Mouse (Mus musculus): ENCODE data around the gene Ankrd34a. TPM values are rescaled to one million over a fixed set of nuclear protein-coding genes. Genes with fewer than 3 reads are reported as not detected.

Ankrd34a gene
- 0.85 and 1.1 TPM in 2 replicates for polyA plus RNA-seq (2012; rRNA removed)

DNA sequence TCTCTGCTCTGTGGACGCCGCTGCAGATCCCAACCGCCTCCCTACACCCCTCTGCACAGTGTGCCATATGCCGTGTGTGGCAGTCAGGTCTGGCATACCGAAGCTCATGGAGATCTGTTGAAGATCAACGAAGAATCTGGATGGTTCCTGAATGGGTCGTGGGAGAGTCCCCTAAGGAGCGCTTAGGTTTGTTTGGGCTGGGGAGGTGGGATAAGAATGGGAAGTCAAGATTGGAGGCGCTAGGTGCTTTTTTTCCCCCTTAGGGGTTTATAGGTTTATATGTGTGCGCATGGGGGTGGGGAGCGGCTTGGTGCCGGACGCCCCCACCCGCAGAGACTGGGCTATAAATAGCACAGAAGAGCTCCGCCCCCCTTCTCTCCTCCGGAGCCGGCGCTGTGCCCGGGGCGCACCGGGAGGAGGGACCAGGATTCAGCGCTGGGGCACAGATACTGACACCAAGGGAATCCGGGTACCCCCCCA is at the start of gene Ankrd34a:
Ankrd34a (plus strand) TSS at position 409 of the 480 bp plus-strand sequence.

DNA sequence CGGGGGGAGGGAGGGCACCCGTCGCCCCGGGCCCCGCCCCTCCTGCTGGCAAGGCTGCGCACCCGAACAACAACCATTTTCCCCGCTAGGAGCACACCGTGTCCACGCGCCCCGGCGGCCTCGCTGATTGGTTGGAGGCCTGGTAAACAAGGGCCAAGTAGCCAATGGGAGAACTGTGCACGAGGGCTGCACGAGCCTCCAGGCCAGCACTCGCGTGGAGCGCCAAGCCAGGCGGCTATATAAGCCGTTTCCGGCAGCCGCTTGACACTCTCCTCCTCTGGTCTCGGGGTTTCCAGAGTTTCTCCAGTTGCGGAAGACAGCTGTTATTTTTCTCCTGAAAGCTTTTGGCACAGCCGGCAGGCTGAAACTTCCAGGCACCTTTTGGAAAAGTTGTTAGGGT is 38.7 kb upstream of the Ankrd34a start, which contains the start of gene Txnip:
Txnip (plus strand) TSS at position 264 of the 400 bp plus-strand sequence.

DNA sequence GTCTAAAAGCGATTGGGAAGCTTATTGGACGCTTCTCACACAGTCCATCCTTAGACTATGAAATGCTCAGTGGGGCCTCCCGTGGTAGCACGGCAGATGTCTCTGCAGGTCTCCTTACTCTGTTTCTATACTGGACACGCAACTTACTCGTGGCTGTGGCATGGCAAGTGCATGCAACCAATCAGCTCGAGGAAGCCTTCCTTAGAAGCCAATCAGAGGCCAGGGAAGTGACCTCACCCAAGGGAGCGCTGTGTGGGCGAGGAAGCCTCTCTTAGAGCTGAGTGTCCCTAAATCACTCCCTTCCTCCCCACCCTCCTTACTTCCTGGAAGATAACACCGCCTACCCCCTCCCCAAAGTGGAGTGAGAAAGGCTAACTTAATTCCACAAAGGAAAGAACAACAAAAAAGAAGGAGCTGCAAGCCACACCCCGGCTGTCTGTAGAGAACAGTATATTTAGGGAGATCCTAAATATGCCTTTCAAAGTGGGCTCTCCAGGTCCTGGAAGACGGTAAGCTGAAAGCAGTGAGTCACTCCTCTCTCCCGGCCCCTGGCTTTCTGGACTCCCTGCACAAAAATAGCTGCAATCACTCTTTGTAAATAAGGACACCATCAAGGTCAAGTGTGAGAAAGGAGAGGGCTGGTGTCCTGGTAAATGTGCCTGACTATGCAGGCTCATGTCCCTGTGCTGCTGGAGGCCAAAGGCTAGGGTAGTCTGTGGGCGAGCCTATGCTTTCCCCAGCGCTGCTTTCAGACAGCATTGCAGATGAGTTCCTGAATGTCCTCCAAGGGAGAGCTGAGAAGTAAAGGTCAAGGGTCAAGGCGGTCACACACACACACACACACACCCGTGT is 19.5 kb upstream of the Ankrd34a start, which contains the start of gene Gm16253:
Gm16253 (plus strand) TSS at position 295 of the 852 bp plus-strand sequence.

DNA sequence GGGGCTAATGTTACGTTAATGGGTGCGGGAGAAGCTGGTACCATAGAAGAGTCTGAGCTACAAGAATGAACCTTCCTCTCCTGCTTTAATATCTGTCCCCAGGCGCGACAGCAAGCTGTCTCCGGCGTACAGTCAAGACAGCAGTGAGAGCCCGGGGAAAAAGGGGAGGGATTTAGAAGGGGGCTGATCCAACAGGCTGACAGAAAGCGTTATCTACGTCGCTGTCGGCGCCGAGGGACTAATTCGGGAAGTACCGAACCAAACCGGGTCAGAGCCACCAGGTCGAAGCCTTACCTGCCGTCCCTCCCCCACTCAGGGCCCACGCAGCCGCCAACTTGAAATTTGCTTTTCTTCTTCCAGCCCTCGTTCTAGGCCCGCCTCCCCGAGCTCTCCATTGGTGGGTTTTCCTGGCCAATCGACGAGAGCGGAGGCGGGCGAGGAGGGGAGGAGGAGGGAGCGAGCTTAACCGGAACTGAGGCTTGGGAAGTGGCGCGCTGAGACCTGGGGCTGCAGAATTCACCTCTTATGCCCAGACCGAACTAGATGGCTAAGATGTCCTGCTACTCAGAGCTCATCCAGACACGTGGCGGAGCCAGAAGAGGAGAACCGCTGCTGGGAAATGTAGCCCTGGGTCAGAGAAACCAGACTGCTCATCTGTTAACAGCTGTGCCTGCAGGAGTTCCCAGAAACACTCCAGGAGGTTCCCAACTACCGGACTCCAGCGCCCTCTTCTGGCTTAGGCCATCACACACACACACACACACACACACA is 2.5 kb upstream of the Ankrd34a start, which contains the start of gene Polr3gl:
Polr3gl (minus strand) TSS at position 392 of the 771 bp plus-strand sequence.

GRCm38 (mm10) chr3:96600639-96601250 is 4.3 kb downstream of the Ankrd34a start, which contains the start of gene Lix1l:
TSS of gene Lix1l (plus strand) at chr3:96601149.

GRCm38 (mm10) chr3:96629729-96630600 is 33.5 kb downstream of the Ankrd34a start, which contains the start of gene Rbm8a:
TSS of gene Rbm8a (plus strand) at chr3:96629933.

DNA sequence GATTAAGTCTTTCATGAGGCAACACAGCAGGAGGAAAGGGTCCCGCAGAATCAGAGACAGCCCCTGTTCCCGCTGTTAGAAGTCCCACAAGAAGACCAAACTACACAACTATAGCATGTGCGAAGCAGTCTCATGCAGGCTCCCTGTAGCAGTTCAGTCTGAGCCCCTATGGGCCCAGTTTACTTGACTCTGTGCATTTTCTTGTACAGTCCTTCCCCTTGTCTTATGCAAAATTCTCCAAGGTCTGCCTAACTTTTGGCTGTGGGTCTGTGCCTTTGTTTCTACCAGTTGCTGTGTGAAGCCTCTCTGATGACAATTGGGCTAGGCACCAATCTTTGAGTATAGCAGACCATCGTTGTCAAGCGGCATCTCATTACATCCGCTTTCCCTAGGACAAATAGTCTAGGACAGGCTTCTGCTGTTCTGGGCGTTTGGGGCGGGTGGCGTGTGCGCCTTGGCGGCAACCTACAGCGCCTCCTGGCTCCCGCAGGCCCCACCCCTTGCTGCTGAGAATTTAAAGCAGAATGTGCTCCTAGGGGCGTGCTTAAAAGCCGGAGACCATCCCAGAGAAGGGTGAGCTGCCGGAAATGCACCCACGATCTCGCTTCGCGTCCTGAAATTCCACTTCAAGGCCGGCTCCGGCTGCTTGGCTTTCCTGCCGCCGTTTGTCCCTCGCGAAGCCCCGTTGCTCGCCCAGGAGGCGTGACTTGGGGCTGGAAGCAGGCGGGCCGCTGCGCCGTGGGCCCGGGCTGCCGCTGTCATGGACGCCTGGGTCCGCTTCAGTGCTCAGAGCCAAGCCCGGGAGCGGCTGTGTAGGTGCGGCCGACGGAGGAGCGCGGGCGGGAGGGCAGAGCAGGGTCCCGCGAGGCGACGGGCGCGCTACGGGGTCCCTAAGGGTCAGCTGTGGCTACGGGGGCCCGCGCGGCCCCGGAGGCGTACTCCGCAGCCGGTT is 38.8 kb downstream of the Ankrd34a start, which contains the start of the genes Pex11b and Gm42957:
Pex11b (plus strand) TSS at position 449 of the 952 bp plus-strand sequence.
Gm42957 (plus strand) TSS at position 547 of the 952 bp plus-strand sequence.

GRCm38 (mm10) chr3:96645018-96645649 is 48.7 kb downstream of the Ankrd34a start, which contains the start of gene Itga10:
TSS of gene Itga10 (plus strand) at chr3:96645584.

Other genes starting within 250 kb of the Ankrd34a start
- gene BC107364, start 144.3 kb upstream of the Ankrd34a start, polyA plus RNA-seq (2012; rRNA removed) = 0.11 and 0.22 TPM in 2 replicates
- 5.6 and 7.5 TPM in 2 replicates for gene Hfe2, start 71.5 kb upstream of the Ankrd34a start, polyA plus RNA-seq (2012; rRNA removed)
- gene Txnip, start 38.7 kb upstream of the Ankrd34a start, polyA plus RNA-seq (2012; rRNA removed) = 353 and 474 TPM in 2 replicates
- 0.48 TPM in 1 of 2 replicates, not detected in the other for gene Gm16253, start 19.7 kb upstream of the Ankrd34a start, polyA plus RNA-seq (2012; rRNA removed)
- gene Polr3gl, start 2.5 kb upstream of the Ankrd34a start, polyA plus RNA-seq (2012; rRNA removed) = 4.2 and 4.9 TPM in 2 replicates
- 4.0 and 6.1 TPM in 2 replicates for gene Lix1l, start 4.5 kb downstream of the Ankrd34a start, polyA plus RNA-seq (2012; rRNA removed)
- 0.35 and 0.47 TPM in 2 replicates for gene Rbm8a, start 33.3 kb downstream of the Ankrd34a start, polyA plus RNA-seq (2012; rRNA removed)
- 7.7 and 11.7 TPM in 2 replicates for gene Pex11b, start 38.7 kb downstream of the Ankrd34a start, polyA plus RNA-seq (2012; rRNA removed)
- gene Gm42957, start 38.8 kb downstream of the Ankrd34a start, polyA plus RNA-seq (2012; rRNA removed) = 0.04 TPM in 1 of 2 replicates, not detected in the other
- 0.46 and 1.5 TPM in 2 replicates for gene Itga10, start 48.9 kb downstream of the Ankrd34a start, polyA plus RNA-seq (2012; rRNA removed)
- 2.9 and 3.7 TPM in 2 replicates for gene Ankrd35, start 73.5 kb downstream of the Ankrd34a start, polyA plus RNA-seq (2012; rRNA removed)
- 20.9 and 23.0 TPM in 2 replicates for gene Pias3, start 99.7 kb downstream of the Ankrd34a start, polyA plus RNA-seq (2012; rRNA removed)
- gene Nudt17, start 111.9 kb downstream of the Ankrd34a start, polyA plus RNA-seq (2012; rRNA removed) = 4.9 and 6.6 TPM in 2 replicates
- gene Polr3c, start 131.0 kb downstream of the Ankrd34a start, polyA plus RNA-seq (2012; rRNA removed) = 7.7 and 8.8 TPM in 2 replicates
- gene Rnf115, start 131.0 kb downstream of the Ankrd34a start, polyA plus RNA-seq (2012; rRNA removed) = 3.2 and 3.8 TPM in 2 replicates
- gene Pdzk1, start 232.6 kb downstream of the Ankrd34a start, polyA plus RNA-seq (2012; rRNA removed) = not detected in 2 replicates
- 0.11 TPM in 1 of 2 replicates, not detected in the other for gene Cd160, start 232.7 kb downstream of the Ankrd34a start, polyA plus RNA-seq (2012; rRNA removed)